Mouse (Mus musculus) urinary bladder, adult 2 months (tissue): Measurements from ENCODE around the gene Oprd1. TPM values are rescaled to one million over a fixed set of nuclear protein-coding genes. Genes with fewer than 3 reads are reported as not detected.

Experiments used
- DNase-seq: peaks from one replicate; pipeline ENCODE4 v3.0.0; 2022; ENCODE audit warnings: low spot score
- polyA plus RNA-seq: library from polyadenylated mRNA; depleted of rRNA; stranded (reverse); fragments of >200 nt; gene quantifications from 2 replicates; pipeline ENCODE4 v1.2.3, GENCODE M21; 2012

Oprd1 gene
- polyA plus RNA-seq, 1 experiment, result 1.4 TPM

GRCm38 (mm10) chr4:132080492-132080983 is 63.7 kb downstream of the Oprd1 start:
- no peak for DNase-seq

GRCm38 (mm10) chr4:132079555-132080275 is 64.6 kb downstream of the Oprd1 start:
- no peak for DNase-seq

- DNase-seq, result no peak
Observed at GRCm38 (mm10) chr4:132078296-132078714, 66.0 kb downstream of the Oprd1 start.

GRCm38 (mm10) chr4:132077445-132077844 is 66.8 kb downstream of the Oprd1 start:
- DNase-seq, result no peak

GRCm38 (mm10) chr4:132076480-132077405 is 67.5 kb downstream of the Oprd1 start:
- no peak for DNase-seq

GRCm38 (mm10) chr4:132075796-132076195 is 68.5 kb downstream of the Oprd1 start:
- no peak for DNase-seq

GRCm38 (mm10) chr4:132074933-132075769 is 69.1 kb downstream of the Oprd1 start, which contains the start of gene Epb41:
Epb41 (minus strand) TSS chr4:132075321.
- peak; percentile 98 for DNase-seq

- peak; percentile 47 for DNase-seq
Observed at GRCm38 (mm10) chr4:132074077-132074932, 70.0 kb downstream of the Oprd1 start, which contains the start of gene Gm10300. Gm10300 (plus strand) TSS chr4:132074697.

GRCm38 (mm10) chr4:132072946-132073345 is 71.3 kb downstream of the Oprd1 start:
- DNase-seq, result no peak

- DNase-seq, result no peak
Observed at GRCm38 (mm10) chr4:132072156-132072555, 72.1 kb downstream of the Oprd1 start.

GRCm38 (mm10) chr4:132071674-132072073 is 72.6 kb downstream of the Oprd1 start:
- DNase-seq, result no peak

GRCm38 (mm10) chr4:132067938-132068235 is 76.4 kb downstream of the Oprd1 start:
- no peak for DNase-seq

GRCm38 (mm10) chr4:132067112-132067937 is 77.0 kb downstream of the Oprd1 start:
- DNase-seq, result no peak

GRCm38 (mm10) chr4:132066101-132066773 is 78.0 kb downstream of the Oprd1 start:
- no peak for DNase-seq

GRCm38 (mm10) chr4:132065578-132065977 is 78.7 kb downstream of the Oprd1 start:
- DNase-seq, result no peak

GRCm38 (mm10) chr4:132064550-132064949 is 79.7 kb downstream of the Oprd1 start:
- no peak for DNase-seq

- no peak for DNase-seq
Observed at GRCm38 (mm10) chr4:132062934-132063884, 81.1 kb downstream of the Oprd1 start.

- no peak for DNase-seq
Observed at GRCm38 (mm10) chr4:132062289-132062688, 82.0 kb downstream of the Oprd1 start.
